Mouse (Mus musculus): ENCODE data around the gene Ccnb2. TPM values are rescaled to one million over a fixed set of nuclear protein-coding genes. Genes with fewer than 3 reads are reported as not detected.

The Ccnb2 gene
- polyA plus RNA-seq, 2 experiments = 97.1 to 144 TPM

DNA sequence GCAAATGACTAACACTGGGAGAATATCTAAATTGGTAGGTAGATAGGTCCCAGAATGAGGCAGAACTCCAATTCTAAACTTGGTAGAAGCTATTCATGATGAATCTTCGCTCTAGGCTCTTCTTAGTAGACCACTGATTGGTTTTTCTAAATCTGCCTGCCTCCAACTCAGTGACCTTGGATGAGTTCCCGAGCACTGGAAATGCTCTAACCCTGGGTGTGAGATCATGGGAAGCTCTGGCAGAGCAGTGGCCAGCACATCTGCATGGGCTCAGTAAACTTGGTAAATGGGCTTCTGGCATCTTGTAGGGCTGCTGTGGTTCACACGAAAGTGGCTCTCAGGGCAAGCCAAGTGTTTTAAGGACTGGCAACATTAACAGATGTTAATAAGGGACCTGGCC, 14.8 kb downstream of the Ccnb2 start:
- H3K36me3 ChIP-seq (ENCODE audit: control insufficient read depth, insufficient read depth, low read length) = peaks cover 49% of the 10 kb centered on the region
- no peaks in the 10 kb centered on the region for H3K4me1 ChIP-seq (ENCODE audit: control insufficient read depth, insufficient read depth, low read length)
- H3K27ac ChIP-seq (replicated peaks; ENCODE audit: low read depth, low read length) = no peak overlapping the region
- TF ChIP-seq POLR2A (IDR thresholded peaks at IDR 0.05; ENCODE audit: borderline replicate concordance, extremely low read depth, insufficient read depth, insufficient read length) = no peak
- H3K9ac ChIP-seq (ENCODE audit: low read depth, low read length, severe bottlenecking) = no peak overlapping the region
- H3K4me2 ChIP-seq (replicated peaks; ENCODE audit: low read depth, low read length, severe bottlenecking) = no peak overlapping the region
- no peak for ATAC-seq (ENCODE audit: low FRiP score, low read depth)
- no peaks in the 10 kb centered on the region for H3K27me3 ChIP-seq (ENCODE audit: control insufficient read depth, insufficient read depth, low read length)
- no peak for DNase-seq (ENCODE audit: low spot score)
- no peak overlapping the region for H3K4me3 ChIP-seq (replicated peaks; ENCODE audit: low read length)
- 90% methylated on average over 3 of the region's 3 CpGs for WGBS
- H3K9me3 ChIP-seq (ENCODE audit: control insufficient read depth, low read length) = no peaks in the 10 kb centered on the region

- Histone ChIP-seq H3K4me3 (replicated peaks; ENCODE audit: low read length) (no peak overlapping the region), H3K27ac (replicated peaks; ENCODE audit: low read depth, low read length) (no peak overlapping the region), H3K27me3 (ENCODE audit: control insufficient read depth, insufficient read depth, low read length) (no peaks in the 10 kb centered on the region), H3K9me3 (ENCODE audit: control insufficient read depth, low read length) (no peaks in the 10 kb centered on the region), H3K4me1 (ENCODE audit: control insufficient read depth, insufficient read depth, low read length) (no peaks in the 10 kb centered on the region), H3K9ac (ENCODE audit: low read depth, low read length, severe bottlenecking) (no peak overlapping the region), H3K36me3 (ENCODE audit: control insufficient read depth, insufficient read depth, low read length) (peaks cover 21% of the 10 kb centered on the region), H3K4me2 (replicated peaks; ENCODE audit: low read depth, low read length, severe bottlenecking) (no peak overlapping the region)
- 78% methylated on average over 8 of the region's 8 CpGs for WGBS
- TF ChIP-seq POLR2A (IDR thresholded peaks at IDR 0.05; ENCODE audit: borderline replicate concordance, extremely low read depth, insufficient read depth, insufficient read length) = no peak
- DNase-seq (ENCODE audit: low spot score) (no peak), ATAC-seq (ENCODE audit: low FRiP score, low read depth) (no peak)
Observed at GRCm38 (mm10) chr9:70401937-70402539, 19.3 kb downstream of the Ccnb2 start.

DNA sequence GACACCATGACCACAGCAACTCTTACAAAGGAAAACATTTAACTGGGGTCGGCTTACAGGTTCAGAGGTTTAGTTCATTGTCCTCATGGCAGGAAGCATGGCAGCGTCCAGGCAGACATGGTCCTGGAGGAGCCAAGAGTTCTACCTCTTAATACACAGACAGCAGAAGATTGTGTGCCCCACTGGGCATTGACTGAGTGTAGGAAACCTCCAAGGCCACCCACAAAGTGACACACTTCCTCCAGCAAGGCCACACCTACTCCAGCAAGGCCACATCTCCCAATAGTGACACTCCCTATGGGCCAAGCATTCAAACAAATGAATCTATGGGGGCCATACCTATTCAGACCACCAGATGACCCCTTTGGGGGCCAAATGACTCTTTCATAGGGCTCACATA, 25.3 kb downstream of the Ccnb2 start:
- Histone ChIP-seq H3K27me3 (ENCODE audit: control insufficient read depth, insufficient read depth, low read length) (no peaks in the 10 kb centered on the region), H3K4me3 (replicated peaks; ENCODE audit: low read length) (no peak overlapping the region), H3K9me3 (ENCODE audit: control insufficient read depth, low read length) (no peaks in the 10 kb centered on the region), H3K4me1 (ENCODE audit: control insufficient read depth, insufficient read depth, low read length) (peaks cover 4% of the 10 kb centered on the region; the same call in 1 of the 2 replicates), H3K9ac (ENCODE audit: low read depth, low read length, severe bottlenecking) (no peak overlapping the region), H3K27ac (replicated peaks; ENCODE audit: low read depth, low read length) (no peak overlapping the region), H3K4me2 (replicated peaks; ENCODE audit: low read depth, low read length, severe bottlenecking) (no peak overlapping the region), H3K36me3 (ENCODE audit: control insufficient read depth, insufficient read depth, low read length) (peaks cover 31% of the 10 kb centered on the region)
- ATAC-seq (ENCODE audit: low FRiP score, low read depth) (no peak), DNase-seq (ENCODE audit: low spot score) (no peak)
- 79% methylated on average over 2 of the region's 2 CpGs for WGBS
- TF ChIP-seq POLR2A (IDR thresholded peaks at IDR 0.05; ENCODE audit: borderline replicate concordance, extremely low read depth, insufficient read depth, insufficient read length) = no peak

DNA sequence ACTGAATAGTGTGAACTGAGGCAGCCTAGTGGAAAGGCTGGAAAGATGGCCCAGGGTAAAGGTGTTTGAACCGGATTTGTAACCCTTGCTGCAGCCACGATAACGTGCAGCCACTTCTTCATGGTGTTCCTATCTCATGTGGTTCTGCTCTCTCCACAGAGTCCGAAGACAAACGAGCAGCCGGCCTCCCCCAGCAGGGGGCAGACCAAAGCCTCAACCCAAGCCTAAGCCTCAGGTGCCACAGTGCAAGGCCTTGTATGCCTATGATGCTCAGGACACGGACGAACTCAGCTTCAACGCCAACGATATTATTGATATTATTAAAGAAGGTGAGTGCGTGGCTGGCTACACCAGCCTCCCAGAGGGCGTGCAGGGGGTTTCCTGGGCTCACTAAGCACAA, 25.7 kb downstream of the Ccnb2 start:
- no peaks in the 10 kb centered on the region for H3K9me3 ChIP-seq (ENCODE audit: control insufficient read depth, low read length)
- 83% methylated on average over 12 of the region's 12 CpGs for WGBS
- TF ChIP-seq POLR2A (IDR thresholded peaks at IDR 0.05; ENCODE audit: borderline replicate concordance, extremely low read depth, insufficient read depth, insufficient read length) = no peak
- no peak overlapping the region for H3K9ac ChIP-seq (ENCODE audit: low read depth, low read length, severe bottlenecking)
- no peaks in the 10 kb centered on the region for H3K27me3 ChIP-seq (ENCODE audit: control insufficient read depth, insufficient read depth, low read length)
- H3K27ac ChIP-seq (replicated peaks; ENCODE audit: low read depth, low read length) = no peak overlapping the region
- H3K4me1 ChIP-seq (ENCODE audit: control insufficient read depth, insufficient read depth, low read length) = peaks cover 4% of the 10 kb centered on the region; the same call in 1 of the 2 replicates
- H3K4me2 ChIP-seq (replicated peaks; ENCODE audit: low read depth, low read length, severe bottlenecking) = no peak overlapping the region
- no peak for ATAC-seq (ENCODE audit: low FRiP score, low read depth)
- peaks cover 31% of the 10 kb centered on the region for H3K36me3 ChIP-seq (ENCODE audit: control insufficient read depth, insufficient read depth, low read length)
- H3K4me3 ChIP-seq (replicated peaks; ENCODE audit: low read length) = no peak overlapping the region
- no peak for DNase-seq (ENCODE audit: low spot score)

GRCm38 (mm10) chr9:70392563-70392907, 28.8 kb downstream of the Ccnb2 start:
- Histone ChIP-seq H3K27ac (replicated peaks; ENCODE audit: low read depth, low read length) (no peak overlapping the region), H3K36me3 (ENCODE audit: control insufficient read depth, insufficient read depth, low read length) (peaks cover 24% of the 10 kb centered on the region), H3K4me1 (ENCODE audit: control insufficient read depth, insufficient read depth, low read length) (peaks cover 9% of the 10 kb centered on the region), H3K27me3 (ENCODE audit: control insufficient read depth, insufficient read depth, low read length) (no peaks in the 10 kb centered on the region), H3K9me3 (ENCODE audit: control insufficient read depth, low read length) (no peaks in the 10 kb centered on the region), H3K4me3 (replicated peaks; ENCODE audit: low read length) (no peak overlapping the region), H3K4me2 (replicated peaks; ENCODE audit: low read depth, low read length, severe bottlenecking) (no peak overlapping the region), H3K9ac (ENCODE audit: low read depth, low read length, severe bottlenecking) (no peak overlapping the region)
- TF ChIP-seq POLR2A (IDR thresholded peaks at IDR 0.05; ENCODE audit: borderline replicate concordance, extremely low read depth, insufficient read depth, insufficient read length) = no peak
- DNase-seq (ENCODE audit: low spot score) = peak; percentile 69
- WGBS = 9% methylated on average over 6 of the region's 6 CpGs
- ATAC-seq (ENCODE audit: low FRiP score, low read depth) = no peak

Data from limb, embryonic 14.5 days (tissue).